Mouse (Mus musculus): ENCODE results near the gene C2cd4a. TPM values are rescaled to one million over a fixed set of nuclear protein-coding genes. Genes with fewer than 3 reads are reported as not detected.

Gene C2cd4a
- polyA plus RNA-seq, 1 experiment from 2014 or later, result 0.27 TPM

DNA sequence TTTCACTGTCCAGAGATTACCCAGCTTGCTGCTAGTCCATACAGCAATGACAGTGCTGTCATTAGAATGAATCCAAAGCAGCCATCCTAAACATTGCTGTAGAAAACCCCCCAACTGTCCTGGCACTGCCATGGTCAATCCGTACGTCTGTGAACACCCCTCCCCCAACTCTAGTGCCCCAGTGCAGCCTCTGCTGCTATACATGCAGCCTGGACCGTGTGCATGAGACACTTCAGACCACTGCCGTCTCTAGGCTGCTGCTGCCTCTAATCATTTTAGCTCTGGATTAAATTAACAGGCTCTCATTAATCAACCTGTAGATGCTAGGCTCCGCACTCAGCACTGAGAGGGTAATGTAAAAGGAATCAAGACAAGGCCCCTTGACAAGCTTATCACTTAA, 25.1 kb downstream of the C2cd4a start:
- H3K9me3 ChIP-seq, result no peaks in the 10 kb centered on the region
- no peak for ATAC-seq (replicated peaks)
- H3K4me2 ChIP-seq, result no peak overlapping the region
- no peaks in the 10 kb centered on the region for H3K27me3 ChIP-seq (replicated peaks)
- H3K27ac ChIP-seq, result no peak overlapping the region
- no peaks in the 10 kb centered on the region for H3K36me3 ChIP-seq (replicated peaks)
- 0 out of 2 replicates have a peak, but pooled peaks cover 3% of the 10 kb centered on the region for H3K4me1 ChIP-seq
- no peak overlapping the region for H3K9ac ChIP-seq
- WGBS, result 75% methylated on average over 5 of the region's 5 CpGs
- no peak overlapping the region for H3K4me3 ChIP-seq

DNA sequence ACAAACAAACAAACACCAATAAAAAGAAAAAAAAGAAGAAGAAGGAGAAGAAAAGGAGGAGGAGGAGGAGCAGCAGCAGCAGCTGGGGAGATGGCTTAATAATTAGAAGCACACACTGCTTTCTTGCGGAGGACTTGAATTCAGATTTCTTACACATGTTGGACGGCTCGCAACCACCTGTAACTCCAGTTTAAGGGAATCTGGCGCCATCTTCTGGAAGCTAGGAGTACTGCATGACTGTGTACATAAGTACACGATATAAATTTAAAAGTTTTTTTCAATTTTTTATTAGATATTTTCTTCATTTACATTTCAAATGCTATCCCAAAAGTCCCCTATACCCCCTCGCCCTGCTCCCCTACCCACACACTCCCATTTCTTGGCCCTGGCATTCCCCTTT, 29.9 kb downstream of the C2cd4a start:
- H3K4me3 ChIP-seq, result no peak overlapping the region
- no peak overlapping the region for H3K9ac ChIP-seq
- H3K36me3 ChIP-seq (replicated peaks), result no peaks in the 10 kb centered on the region
- peaks cover 4% of the 10 kb centered on the region; the same call in 1 of the 2 replicates for H3K4me1 ChIP-seq
- H3K27me3 ChIP-seq (replicated peaks), result no peaks in the 10 kb centered on the region
- no peak for ATAC-seq (replicated peaks)
- 32% methylated on average over 6 of the region's 6 CpGs for WGBS
- H3K27ac ChIP-seq, result no peak overlapping the region
- no peaks in the 10 kb centered on the region for H3K9me3 ChIP-seq
- H3K4me2 ChIP-seq, result no peak overlapping the region

DNA sequence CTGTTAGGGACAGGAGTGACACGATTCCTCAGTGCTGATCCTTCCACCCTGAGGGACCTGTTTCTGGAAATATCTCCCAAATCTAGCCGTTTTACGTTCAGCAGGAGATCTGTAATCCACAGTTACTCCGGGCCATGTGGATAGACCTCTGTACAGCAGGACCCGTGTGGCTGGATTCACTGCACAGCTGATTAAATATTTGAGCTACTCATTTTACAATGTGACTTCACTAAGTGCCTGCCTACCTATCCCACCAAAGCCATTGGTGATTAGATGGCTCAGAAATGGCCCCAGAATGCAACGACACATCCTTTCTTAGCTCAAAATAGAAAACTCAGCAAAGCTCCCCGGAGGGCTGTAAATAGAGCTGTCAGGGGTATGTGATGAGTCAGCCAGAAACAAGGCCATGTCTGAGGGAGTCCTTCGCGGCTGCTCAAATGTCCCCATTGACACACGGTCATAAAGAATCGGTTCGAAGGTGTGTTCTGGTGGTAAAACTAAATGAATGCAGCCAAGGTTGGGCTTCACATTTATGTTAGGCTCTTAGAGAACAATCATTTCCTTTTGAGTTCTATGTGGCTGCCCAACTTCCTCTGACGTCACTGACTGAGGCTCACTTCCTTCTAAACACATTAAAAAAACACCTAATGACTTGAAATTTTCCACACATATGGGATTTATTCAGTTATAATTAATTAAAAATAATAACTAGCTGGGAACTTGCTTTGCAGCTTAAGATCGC, 32.9 kb downstream of the C2cd4a start:
- 59% methylated on average over 14 of the region's 14 CpGs for WGBS
- no peak for ATAC-seq (replicated peaks)
- H3K9ac ChIP-seq, result no peak overlapping the region
- H3K36me3 ChIP-seq (replicated peaks), result no peaks in the 10 kb centered on the region
- H3K4me1 ChIP-seq, result peaks cover 22% of the 10 kb centered on the region
- H3K27me3 ChIP-seq (replicated peaks), result no peaks in the 10 kb centered on the region
- no peaks in the 10 kb centered on the region for H3K9me3 ChIP-seq
- no peak overlapping the region for H3K27ac ChIP-seq
- H3K4me3 ChIP-seq, result no peak overlapping the region
- H3K4me2 ChIP-seq, result no peak overlapping the region

- Histone ChIP-seq H3K4me3 (no peak overlapping the region), H3K9me3 (no peaks in the 10 kb centered on the region)
- ATAC-seq (replicated peaks), result peak; percentile 56; the same call in 1 of the 2 replicates
These were observed 36.9 kb downstream of the C2cd4a start for GRCm38 (mm10) chr9:67795205-67795675.

GRCm38 (mm10) chr9:67794668-67795067, 37.5 kb downstream of the C2cd4a start:
- Histone ChIP-seq H3K27me3 (replicated peaks) (no peaks in the 10 kb centered on the region), H3K27ac (peak overlapping the region; percentile 63; the same call in 1 of the 2 replicates), H3K4me1 (peaks cover 22% of the 10 kb centered on the region), H3K36me3 (replicated peaks) (no peaks in the 10 kb centered on the region), H3K9ac (no peak overlapping the region), H3K4me3 (no peak overlapping the region), H3K4me2 (no peak overlapping the region), H3K9me3 (no peaks in the 10 kb centered on the region)
- 77% methylated on average over 4 of the region's 4 CpGs for WGBS
- peak; percentile 37; the same call in 1 of the 2 replicates for ATAC-seq (replicated peaks)

More at GRCm38 (mm10) chr9:67795205-67795675, 36.9 kb downstream of the C2cd4a start:
- Histone ChIP-seq H3K36me3 (replicated peaks) (no peaks in the 10 kb centered on the region), H3K27me3 (replicated peaks) (no peaks in the 10 kb centered on the region), H3K9ac (peak overlapping the region; percentile 17), H3K4me1 (peaks cover 22% of the 10 kb centered on the region), H3K4me2 (peak overlapping the region; percentile 34), H3K27ac (peak overlapping the region; percentile 63)
- 21% methylated on average over 14 of the region's 14 CpGs for WGBS

- ATAC-seq (replicated peaks), result 0 out of 2 replicates have a peak, but pooled peaks have one; percentile 52
- Histone ChIP-seq H3K4me3 (no peak overlapping the region), H3K9ac (no peak overlapping the region), H3K9me3 (no peaks in the 10 kb centered on the region), H3K27me3 (replicated peaks) (no peaks in the 10 kb centered on the region), H3K4me1 (peaks cover 19% of the 10 kb centered on the region), H3K36me3 (replicated peaks) (no peaks in the 10 kb centered on the region), H3K27ac (no peak overlapping the region), H3K4me2 (no peak overlapping the region)
- WGBS, result 87% methylated on average over 1 of the region's 1 CpGs
These were observed 37.9 kb downstream of the C2cd4a start for GRCm38 (mm10) chr9:67794216-67794615.

GRCm38 (mm10) chr9:67793501-67793900, 38.6 kb downstream of the C2cd4a start:
- Histone ChIP-seq H3K36me3 (replicated peaks) (no peaks in the 10 kb centered on the region), H3K4me1 (peaks cover 18% of the 10 kb centered on the region), H3K4me3 (no peak overlapping the region), H3K9ac (no peak overlapping the region), H3K27me3 (replicated peaks) (no peaks in the 10 kb centered on the region), H3K9me3 (no peaks in the 10 kb centered on the region), H3K4me2 (no peak overlapping the region), H3K27ac (no peak overlapping the region)
- no peak for ATAC-seq (replicated peaks)
- 83% methylated on average over 6 of the region's 6 CpGs for WGBS

DNA sequence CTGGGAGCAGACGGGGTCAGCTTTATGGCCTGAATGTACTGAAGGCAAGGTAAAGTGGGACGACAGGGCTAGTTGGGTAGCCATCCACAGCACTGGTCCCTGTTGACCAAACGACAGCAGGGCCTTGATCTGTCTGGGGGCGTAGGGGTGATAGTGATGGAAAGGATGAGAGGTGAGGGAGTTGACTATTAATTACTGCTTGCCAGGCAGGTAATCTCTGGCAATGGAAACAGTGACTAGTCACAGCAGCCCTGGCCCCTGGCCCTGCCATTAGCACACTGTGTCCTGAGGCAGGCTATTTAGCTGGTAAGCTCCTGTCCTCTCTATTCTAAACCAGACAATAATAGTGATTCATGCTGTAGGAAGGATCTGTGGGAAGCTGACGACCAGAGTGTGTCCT, 39.7 kb downstream of the C2cd4a start:
- no peak for ATAC-seq (replicated peaks)
- no peak overlapping the region for H3K4me3 ChIP-seq
- H3K27ac ChIP-seq, result no peak overlapping the region
- H3K4me1 ChIP-seq, result peaks cover 18% of the 10 kb centered on the region
- H3K9ac ChIP-seq, result no peak overlapping the region
- WGBS, result 76% methylated on average over 5 of the region's 5 CpGs
- H3K36me3 ChIP-seq (replicated peaks), result no peaks in the 10 kb centered on the region
- no peaks in the 10 kb centered on the region for H3K9me3 ChIP-seq
- H3K4me2 ChIP-seq, result no peak overlapping the region
- H3K27me3 ChIP-seq (replicated peaks), result no peaks in the 10 kb centered on the region

GRCm38 (mm10) chr9:67787671-67788070, 44.5 kb downstream of the C2cd4a start:
- Histone ChIP-seq H3K4me1 (no peaks in the 10 kb centered on the region), H3K9ac (no peak overlapping the region), H3K27ac (no peak overlapping the region), H3K9me3 (peaks cover 3% of the 10 kb centered on the region; the same call in 1 of the 2 replicates), H3K27me3 (replicated peaks) (no peaks in the 10 kb centered on the region), H3K4me2 (no peak overlapping the region), H3K4me3 (no peak overlapping the region), H3K36me3 (replicated peaks) (no peaks in the 10 kb centered on the region)
- no peak for ATAC-seq (replicated peaks)
- WGBS, result 61% methylated on average over 6 of the region's 6 CpGs

DNA sequence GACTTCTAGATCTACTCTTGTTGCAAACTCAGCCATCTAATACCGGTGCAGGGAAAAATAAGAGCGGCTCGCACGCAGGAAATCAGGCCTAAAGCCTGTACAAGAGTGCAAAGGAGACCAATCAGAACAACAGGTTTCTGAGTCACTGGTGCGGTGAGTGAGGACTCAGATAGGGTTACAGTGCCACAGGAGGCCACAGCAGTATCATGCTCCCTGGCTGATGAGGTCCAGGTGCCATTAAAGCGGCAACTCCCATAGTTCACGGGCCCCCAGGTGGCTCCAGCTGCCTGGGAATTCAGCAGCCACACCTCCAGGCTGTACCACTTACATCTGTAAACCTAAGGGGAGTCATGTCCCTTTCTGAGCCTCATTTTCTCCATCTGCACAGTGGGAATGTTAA, 45.8 kb downstream of the C2cd4a start:
- H3K27ac ChIP-seq, result no peak overlapping the region
- H3K27me3 ChIP-seq (replicated peaks), result no peaks in the 10 kb centered on the region
- H3K9me3 ChIP-seq, result peaks cover 3% of the 10 kb centered on the region; the same call in 1 of the 2 replicates
- H3K4me1 ChIP-seq, result no peaks in the 10 kb centered on the region
- no peak overlapping the region for H3K9ac ChIP-seq
- H3K36me3 ChIP-seq (replicated peaks), result no peaks in the 10 kb centered on the region
- H3K4me2 ChIP-seq, result no peak overlapping the region
- no peak for ATAC-seq (replicated peaks)
- no peak overlapping the region for H3K4me3 ChIP-seq
- 89% methylated on average over 7 of the region's 7 CpGs for WGBS

DNA sequence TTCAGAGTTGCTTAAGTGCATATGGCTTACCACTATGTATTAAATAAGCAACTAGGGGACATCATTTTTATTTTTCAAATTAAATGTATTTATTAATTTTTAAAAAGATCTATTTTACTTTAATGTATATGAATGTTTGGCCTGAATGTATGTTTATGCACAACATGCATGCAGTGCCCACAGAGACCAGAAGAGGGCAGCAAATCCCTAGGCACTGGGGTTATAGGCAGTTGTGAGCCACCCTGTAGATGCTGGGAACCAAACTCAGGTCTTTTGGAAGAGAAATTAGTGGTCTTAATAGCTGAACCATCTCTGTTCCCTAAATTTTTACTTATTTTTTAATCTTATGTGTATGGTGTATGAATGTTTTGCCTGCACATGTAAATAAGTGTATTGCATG, 48.2 kb downstream of the C2cd4a start:
- Histone ChIP-seq H3K27me3 (replicated peaks) (no peaks in the 10 kb centered on the region), H3K4me2 (no peak overlapping the region), H3K4me3 (no peak overlapping the region), H3K36me3 (replicated peaks) (no peaks in the 10 kb centered on the region), H3K9ac (no peak overlapping the region), H3K4me1 (no peaks in the 10 kb centered on the region), H3K27ac (no peak overlapping the region), H3K9me3 (peaks cover 3% of the 10 kb centered on the region; the same call in 1 of the 2 replicates)
- ATAC-seq (replicated peaks), result no peak

- Histone ChIP-seq H3K4me1 (peaks cover 3% of the 10 kb centered on the region; the same call in 1 of the 2 replicates), H3K27ac (no peak overlapping the region), H3K4me3 (no peak overlapping the region), H3K36me3 (replicated peaks) (no peaks in the 10 kb centered on the region), H3K9me3 (peaks cover 3% of the 10 kb centered on the region; the same call in 1 of the 2 replicates), H3K27me3 (replicated peaks) (no peaks in the 10 kb centered on the region), H3K9ac (no peak overlapping the region), H3K4me2 (no peak overlapping the region)
- no peak for ATAC-seq (replicated peaks)
- whole genome bisulfite sequencing, result 91% methylated on average over 3 of the region's 3 CpGs
These were observed 48.7 kb downstream of the C2cd4a start for GRCm38 (mm10) chr9:67783464-67783863.

GRCm38 (mm10) chr9:67782786-67783185, 49.3 kb downstream of the C2cd4a start:
- Histone ChIP-seq H3K27me3 (replicated peaks) (no peaks in the 10 kb centered on the region), H3K27ac (no peak overlapping the region), H3K36me3 (replicated peaks) (no peaks in the 10 kb centered on the region), H3K4me2 (no peak overlapping the region), H3K9ac (no peak overlapping the region), H3K4me1 (peaks cover 4% of the 10 kb centered on the region; the same call in 1 of the 2 replicates), H3K4me3 (no peak overlapping the region), H3K9me3 (peaks cover 3% of the 10 kb centered on the region; the same call in 1 of the 2 replicates)
- ATAC-seq (replicated peaks), result no peak
- 78% methylated on average over 6 of the region's 6 CpGs for WGBS
